Mouse (Mus musculus): ENCODE results near the gene Tsfm. TPM values are rescaled to one million over a fixed set of nuclear protein-coding genes. Genes with fewer than 3 reads are reported as not detected.

Tsfm gene
- polyA plus RNA-seq, 1 experiment = 12.2 TPM

DNA sequence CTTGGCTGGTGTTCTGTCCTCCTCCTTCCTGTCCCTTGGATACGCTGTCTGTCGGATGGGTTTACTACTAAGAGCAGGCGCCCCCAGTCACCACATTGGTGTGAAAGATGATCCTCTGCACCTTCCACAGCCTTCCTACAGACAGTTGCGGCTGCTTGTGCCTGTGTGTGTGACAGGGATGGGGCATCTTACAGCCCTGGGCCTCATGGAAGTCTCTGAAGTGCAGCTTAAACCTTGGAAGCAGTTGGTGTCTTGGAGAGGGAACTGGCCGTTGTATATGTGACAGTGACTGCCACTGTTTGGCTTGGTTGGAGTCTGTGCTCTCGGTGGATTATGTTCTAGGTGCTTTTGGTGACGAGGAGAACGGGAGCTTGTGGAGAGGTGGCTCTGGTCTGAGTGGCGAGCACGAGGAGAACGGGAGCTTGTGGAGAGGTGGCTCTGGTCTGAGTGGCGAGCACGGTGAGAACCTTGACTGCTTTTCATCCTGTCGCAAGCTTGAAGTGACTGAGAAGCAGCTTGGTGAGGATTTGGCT, 47.4 kb downstream of the Tsfm start:
- H3K4me1 ChIP-seq (ENCODE audit: control insufficient read depth, insufficient read depth, low read length) = peaks cover 27% of the 10 kb centered on the region
- no peaks in the 10 kb centered on the region for H3K36me3 ChIP-seq (ENCODE audit: control insufficient read depth, insufficient read depth, low read length)
- H3K27ac ChIP-seq (ENCODE audit: control insufficient read depth, insufficient read depth, low read depth, low read length) = no peak overlapping the region
- H3K4me3 ChIP-seq (ENCODE audit: control insufficient read depth, low read depth, low read length) = no peak overlapping the region
- no peaks in the 10 kb centered on the region for H3K27me3 ChIP-seq (ENCODE audit: control insufficient read depth, insufficient read depth, low read length)
- TF ChIP-seq CTCF (IDR thresholded peaks at IDR 0.05; ENCODE audit: control insufficient read depth, insufficient read depth, insufficient replicate concordance, low read depth, low read length) (no peak), POLR2A (IDR thresholded peaks at IDR 0.05; ENCODE audit: control insufficient read depth, low read depth, low read length) (no peak)

DNA sequence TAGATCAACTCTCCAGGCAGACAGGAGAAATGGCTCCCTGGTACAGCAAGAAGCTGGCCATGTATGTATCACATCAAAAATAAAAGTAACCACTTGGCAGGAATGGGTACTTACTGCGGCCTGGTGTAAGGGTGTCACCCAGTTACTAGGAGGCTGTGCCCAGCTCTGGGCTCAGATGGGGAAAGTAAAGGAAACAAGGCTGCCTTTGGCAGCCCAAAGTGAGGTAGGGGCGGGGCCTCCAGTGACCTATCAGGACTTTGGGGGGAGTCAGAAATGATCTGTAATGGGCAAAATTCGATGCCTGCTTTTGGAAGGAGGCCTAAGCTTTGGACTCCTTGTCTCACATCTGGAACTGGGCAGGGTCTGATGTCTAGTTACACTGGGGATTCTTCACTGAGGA, 48.9 kb downstream of the Tsfm start:
- TF ChIP-seq CTCF (IDR thresholded peaks at IDR 0.05; ENCODE audit: control insufficient read depth, insufficient read depth, insufficient replicate concordance, low read depth, low read length) = no peak
- TF ChIP-seq POLR2A (IDR thresholded peaks at IDR 0.05; ENCODE audit: control insufficient read depth, low read depth, low read length) = no peak
- Histone ChIP-seq H3K4me3 (ENCODE audit: control insufficient read depth, low read depth, low read length) (no peak overlapping the region), H3K27ac (ENCODE audit: control insufficient read depth, insufficient read depth, low read depth, low read length) (no peak overlapping the region), H3K27me3 (ENCODE audit: control insufficient read depth, insufficient read depth, low read length) (no peaks in the 10 kb centered on the region), H3K4me1 (ENCODE audit: control insufficient read depth, insufficient read depth, low read length) (peaks cover 28% of the 10 kb centered on the region), H3K36me3 (ENCODE audit: control insufficient read depth, insufficient read depth, low read length) (no peaks in the 10 kb centered on the region)

DNA sequence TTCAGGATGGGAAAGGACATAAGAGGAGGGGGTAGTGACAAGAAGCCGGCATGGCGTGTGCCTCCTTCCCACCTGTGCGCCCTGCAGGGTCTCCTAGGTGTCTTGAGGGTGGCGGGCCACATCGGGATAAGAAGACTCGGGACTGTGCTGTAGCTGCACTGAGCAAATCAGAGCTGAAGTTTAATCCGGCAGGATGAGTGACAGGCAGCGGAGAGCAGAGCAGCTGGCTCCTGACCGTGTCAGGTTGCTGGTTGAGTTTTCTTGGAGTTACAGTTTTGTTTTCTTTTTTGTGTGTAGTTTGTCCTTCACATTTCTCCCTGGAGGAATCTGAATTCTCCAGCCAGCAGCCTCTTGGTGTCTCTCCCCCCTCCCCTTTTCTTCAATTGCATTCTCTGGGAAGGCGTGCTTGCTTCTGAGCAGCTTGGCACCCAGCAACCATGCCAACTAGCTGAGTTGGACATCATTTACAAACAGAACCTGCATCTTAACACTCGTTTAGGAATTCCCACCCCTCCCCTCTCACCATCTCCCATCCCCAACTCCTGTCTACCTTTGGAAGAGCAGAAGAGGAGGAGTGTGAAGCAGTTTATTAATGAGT, 49.6 kb downstream of the Tsfm start:
- no peaks in the 10 kb centered on the region for H3K27me3 ChIP-seq (ENCODE audit: control insufficient read depth, insufficient read depth, low read length)
- TF ChIP-seq CTCF (IDR thresholded peaks at IDR 0.05; ENCODE audit: control insufficient read depth, insufficient read depth, insufficient replicate concordance, low read depth, low read length) (no peak), POLR2A (IDR thresholded peaks at IDR 0.05; ENCODE audit: control insufficient read depth, low read depth, low read length) (no peak)
- peak overlapping the region; percentile 89 for H3K4me3 ChIP-seq (ENCODE audit: control insufficient read depth, low read depth, low read length)
- no peaks in the 10 kb centered on the region for H3K36me3 ChIP-seq (ENCODE audit: control insufficient read depth, insufficient read depth, low read length)
- H3K4me1 ChIP-seq (ENCODE audit: control insufficient read depth, insufficient read depth, low read length) = peaks cover 28% of the 10 kb centered on the region
- H3K27ac ChIP-seq (ENCODE audit: control insufficient read depth, insufficient read depth, low read depth, low read length) = no peak overlapping the region

DNA sequence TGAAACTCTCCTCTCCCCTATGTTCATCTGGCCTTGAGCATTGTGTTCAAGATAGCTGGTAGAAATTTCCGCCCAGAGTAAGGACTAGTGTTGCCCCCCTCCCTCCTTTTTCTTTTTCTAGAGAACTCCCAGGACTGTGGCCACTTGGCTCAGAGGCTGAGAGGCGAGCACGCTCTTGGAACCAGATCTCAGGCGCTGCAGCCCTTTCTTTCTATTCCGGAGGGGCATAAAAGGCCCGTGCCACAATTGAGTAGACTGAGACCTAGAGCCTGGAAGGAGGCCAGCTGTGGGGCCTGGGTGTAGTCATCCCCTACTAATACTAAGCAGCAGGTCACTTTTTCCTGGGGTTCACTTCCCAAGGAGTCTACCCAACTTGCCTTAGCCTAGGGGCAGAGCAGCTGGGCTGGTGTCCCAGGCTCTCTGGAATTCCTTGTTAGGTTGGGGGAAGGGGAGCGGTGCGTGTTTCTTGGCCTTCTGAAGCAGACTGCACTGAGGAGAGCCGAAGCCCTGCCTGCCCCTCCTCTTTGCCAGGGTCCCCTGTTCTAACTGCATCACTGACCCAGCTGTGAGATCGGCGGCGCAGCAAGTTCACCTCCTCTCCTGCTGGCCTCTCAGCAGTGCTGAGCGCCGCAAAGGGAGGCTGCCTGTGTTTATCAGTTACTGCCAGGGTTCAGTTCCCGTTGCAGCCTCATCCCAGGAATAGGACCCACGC, 50.3 kb downstream of the Tsfm start:
- Histone ChIP-seq H3K4me1 (ENCODE audit: control insufficient read depth, insufficient read depth, low read length) (peaks cover 28% of the 10 kb centered on the region), H3K36me3 (ENCODE audit: control insufficient read depth, insufficient read depth, low read length) (no peaks in the 10 kb centered on the region), H3K27ac (ENCODE audit: control insufficient read depth, insufficient read depth, low read depth, low read length) (peak overlapping the region; percentile 25), H3K4me3 (ENCODE audit: control insufficient read depth, low read depth, low read length) (peak overlapping the region; percentile 89), H3K27me3 (ENCODE audit: control insufficient read depth, insufficient read depth, low read length) (no peaks in the 10 kb centered on the region)
- TF ChIP-seq POLR2A (IDR thresholded peaks at IDR 0.05; ENCODE audit: control insufficient read depth, low read depth, low read length) = no peak
- no peak for TF ChIP-seq CTCF (IDR thresholded peaks at IDR 0.05; ENCODE audit: control insufficient read depth, insufficient read depth, insufficient replicate concordance, low read depth, low read length)

DNA sequence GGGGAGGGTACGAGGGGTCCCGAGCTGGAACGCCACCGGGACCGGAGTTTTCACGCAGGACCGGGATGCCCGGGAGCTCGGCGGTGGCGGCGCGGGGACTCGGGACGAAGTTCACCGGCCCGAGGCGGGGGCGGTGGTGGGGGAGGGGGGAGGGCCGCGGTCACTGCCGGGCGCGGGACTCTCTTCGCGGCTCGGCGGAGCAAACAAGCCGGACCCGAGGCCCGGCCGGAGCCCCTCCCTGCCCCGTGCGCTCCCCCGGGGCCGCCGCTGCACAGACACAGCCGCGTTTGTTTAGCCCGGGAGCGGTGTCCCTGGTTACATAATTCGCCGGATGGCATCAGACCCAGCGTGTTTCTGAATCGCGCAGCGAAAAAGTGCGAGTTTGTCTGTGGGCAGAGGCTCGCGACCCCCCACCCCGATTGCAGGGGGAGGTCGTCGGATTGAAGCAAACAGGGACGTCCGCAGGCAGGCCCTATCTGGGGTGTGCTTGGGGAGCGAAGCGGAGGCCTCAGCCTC, 50.9 kb downstream of the Tsfm start:
- peak overlapping the region; percentile 25 for H3K27ac ChIP-seq (ENCODE audit: control insufficient read depth, insufficient read depth, low read depth, low read length)
- H3K36me3 ChIP-seq (ENCODE audit: control insufficient read depth, insufficient read depth, low read length) = no peaks in the 10 kb centered on the region
- TF ChIP-seq CTCF (IDR thresholded peaks at IDR 0.05; ENCODE audit: control insufficient read depth, insufficient read depth, insufficient replicate concordance, low read depth, low read length) (no peak), POLR2A (IDR thresholded peaks at IDR 0.05; ENCODE audit: control insufficient read depth, low read depth, low read length) (no peak)
- no peaks in the 10 kb centered on the region for H3K27me3 ChIP-seq (ENCODE audit: control insufficient read depth, insufficient read depth, low read length)
- H3K4me3 ChIP-seq (ENCODE audit: control insufficient read depth, low read depth, low read length) = peak overlapping the region; percentile 89
- H3K4me1 ChIP-seq (ENCODE audit: control insufficient read depth, insufficient read depth, low read length) = peaks cover 23% of the 10 kb centered on the region

DNA sequence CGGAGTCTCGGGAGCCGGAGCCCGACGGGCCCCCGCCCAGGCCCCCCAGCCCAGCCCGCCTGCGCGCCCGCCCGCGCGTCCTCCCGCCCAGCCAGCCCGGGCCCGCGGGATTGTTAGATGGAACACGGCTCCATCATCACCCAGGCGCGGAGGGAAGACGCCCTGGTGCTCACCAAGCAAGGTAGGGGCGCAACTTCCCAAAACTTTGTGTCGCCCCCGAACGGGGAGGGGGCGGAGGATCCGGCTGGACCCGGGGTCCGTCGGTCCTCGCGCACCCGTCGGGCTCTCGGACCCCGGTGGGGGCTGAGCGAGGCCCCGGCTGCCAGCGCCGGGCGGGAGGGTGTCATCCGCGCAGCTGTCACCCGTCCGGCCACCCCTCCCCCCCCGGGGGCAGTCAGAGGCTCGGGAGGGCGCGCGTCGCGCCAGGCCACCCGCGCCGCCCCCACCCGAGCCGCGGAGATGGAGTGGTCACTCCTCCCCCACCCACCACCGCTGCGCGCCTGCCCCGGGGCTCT, 51.5 kb downstream of the Tsfm start:
- peak overlapping the region; percentile 89 for H3K4me3 ChIP-seq (ENCODE audit: control insufficient read depth, low read depth, low read length)
- peaks cover 18% of the 10 kb centered on the region for H3K4me1 ChIP-seq (ENCODE audit: control insufficient read depth, insufficient read depth, low read length)
- no peaks in the 10 kb centered on the region for H3K27me3 ChIP-seq (ENCODE audit: control insufficient read depth, insufficient read depth, low read length)
- TF ChIP-seq CTCF (IDR thresholded peaks at IDR 0.05; ENCODE audit: control insufficient read depth, insufficient read depth, insufficient replicate concordance, low read depth, low read length) (no peak), POLR2A (IDR thresholded peaks at IDR 0.05; ENCODE audit: control insufficient read depth, low read depth, low read length) (no peak)
- H3K36me3 ChIP-seq (ENCODE audit: control insufficient read depth, insufficient read depth, low read length) = no peaks in the 10 kb centered on the region
- H3K27ac ChIP-seq (ENCODE audit: control insufficient read depth, insufficient read depth, low read depth, low read length) = peak overlapping the region; percentile 89
